Mouse (Mus musculus) CH12F3 (cell line): Measurements from ENCODE around the gene Rcc1l.

ENCODE experiments used
- in situ Hi-C: fragments of 300-500 bp; cut with MboI; formaldehyde crosslinking; loops from 2 replicates; pipeline ENCODE4 v1.14.3; 2020; ENCODE audit warnings: low sequenced_read_pairs

Rcc1l gene

DNA sequence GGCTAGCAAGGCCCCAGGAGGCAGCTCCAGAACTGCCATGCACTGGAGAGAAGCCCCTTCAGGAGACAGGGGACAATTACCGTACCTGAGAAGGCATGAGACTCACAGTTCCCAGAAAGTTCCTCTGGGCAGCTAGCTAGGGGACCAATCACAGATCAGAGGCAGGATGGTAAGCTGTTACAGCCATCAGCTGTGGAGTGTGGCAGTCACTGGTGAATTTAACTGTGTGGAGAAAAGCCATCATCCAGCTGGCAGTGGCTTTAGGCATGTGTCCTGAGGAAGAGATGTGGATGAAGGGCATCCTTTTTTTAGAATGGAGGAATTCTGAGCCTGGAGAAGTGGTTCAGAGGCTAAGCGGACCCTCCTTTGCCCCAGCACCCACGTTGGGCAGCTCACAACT is 56.4 kb downstream of the Rcc1l start:
- in situ Hi-C loops, result no loop called here

GRCm38 (mm10) chr5:134119481-134120120 is 57.0 kb downstream of the Rcc1l start:
- in situ Hi-C loops, result no loop called here

GRCm38 (mm10) chr5:134118798-134119407 is 57.7 kb downstream of the Rcc1l start:
- in situ Hi-C loops, result no loop called here

- in situ Hi-C loops, result no loop called here
Measured at GRCm38 (mm10) chr5:134115639-134116259, 60.8 kb downstream of the Rcc1l start.

- in situ Hi-C loops, result no loop called here
Measured at GRCm38 (mm10) chr5:134114981-134115380, 61.6 kb downstream of the Rcc1l start.

GRCm38 (mm10) chr5:134105829-134106228 is 70.7 kb downstream of the Rcc1l start:
- in situ Hi-C loops, result no loop called here

DNA sequence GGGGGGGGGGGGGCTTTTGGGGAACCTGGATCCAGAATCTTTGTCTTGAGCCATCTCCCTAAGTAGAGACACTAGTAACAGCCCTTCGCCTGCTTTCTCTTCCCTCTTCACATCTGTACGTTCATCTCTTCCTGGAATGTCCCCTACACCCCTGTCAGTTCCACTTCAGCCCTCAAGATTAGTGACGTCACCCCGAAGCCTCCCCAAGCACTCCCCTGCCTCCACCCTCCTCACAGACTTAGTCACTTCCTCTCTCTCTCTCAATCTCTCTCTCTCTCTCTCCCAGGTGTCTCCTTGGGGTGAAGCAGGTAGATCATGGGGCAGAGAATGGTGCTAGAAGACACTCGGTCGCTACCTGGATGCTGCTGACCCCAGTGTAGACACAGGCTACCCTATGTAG is 73.9 kb downstream of the Rcc1l start:
- in situ Hi-C loops, result no loop called here

GRCm38 (mm10) chr5:134101883-134102282 is 74.7 kb downstream of the Rcc1l start:
- in situ Hi-C loops, result no loop called here

- in situ Hi-C loops, result no loop called here
Measured at GRCm38 (mm10) chr5:134101322-134101721, 75.3 kb downstream of the Rcc1l start.

- in situ Hi-C loops, result no loop called here
Measured at GRCm38 (mm10) chr5:134100232-134100771, 76.3 kb downstream of the Rcc1l start.

- in situ Hi-C loops, result no loop called here
Measured at GRCm38 (mm10) chr5:134099496-134100211, 76.9 kb downstream of the Rcc1l start, which contains the start of gene Castor2. Gene Castor2 (plus strand): TSS chr5:134099711.

DNA sequence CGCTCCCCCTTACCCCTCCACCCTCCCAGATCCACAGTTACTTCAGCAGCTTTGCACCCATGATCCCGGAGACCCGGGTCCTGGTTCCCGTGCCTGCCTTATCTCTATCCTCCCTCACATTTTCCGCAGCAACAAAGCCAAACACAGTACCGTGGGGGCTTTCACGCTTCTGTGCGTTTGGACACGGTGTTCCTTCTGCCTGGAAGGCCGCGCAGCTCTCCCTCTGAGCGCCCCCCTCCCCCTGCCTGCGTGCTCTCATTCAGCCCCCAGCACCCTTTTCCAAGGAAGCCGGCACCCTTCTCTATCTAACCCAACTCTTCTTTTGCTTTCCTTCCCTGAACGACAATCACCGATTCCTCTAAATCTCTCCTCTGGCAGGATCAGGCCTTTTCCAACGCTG is 77.6 kb downstream of the Rcc1l start:
- in situ Hi-C loops, result no loop called here

- in situ Hi-C loops, result no loop called here
Measured at GRCm38 (mm10) chr5:134098341-134098902, 78.2 kb downstream of the Rcc1l start.
